Comparison of ENCODE assay signal across 11 mouse cellular contexts in genomic region chr12:107752587-107752986, GRCm38 (mm10).
DNase-seq lines count a peak whose midpoint lies in the region; ATAC-seq lines count a peak whose summit lies in the region.
"Had no signal": no experiment of that assay in that cellular context is flagged by ENCODE, and none has a peak within 500 bp of the region (broad histone marks: within the 10 kb centered on the region; RNA-seq: fewer than 3 reads in every experiment).

No protein-coding gene starts in this region.

- no peak overlapping the region for H3K27ac ChIP-seq in heart, embryonic 12.5 days (ENCODE audit: poor library complexity, severe bottlenecking)
- peak overlapping the region; percentile 32; the same call in 1 of the 2 replicates for H3K27ac ChIP-seq in embryonic facial prominence, embryonic 12.5 days
- H3K27ac ChIP-seq: liver, embryonic 15.5 days had no signal

- H3K9ac ChIP-seq in heart, embryonic 12.5 days: no peak overlapping the region
- H3K9ac ChIP-seq in embryonic facial prominence, embryonic 12.5 days: no peak overlapping the region
- H3K9ac ChIP-seq: liver, embryonic 15.5 days had no signal

- WGBS in heart, embryonic 12.5 days: 27% methylated on average over 8 of the region's 8 CpGs
- 33% methylated on average over 8 of the region's 8 CpGs for WGBS in embryonic facial prominence, embryonic 12.5 days

- no peaks in the 10 kb centered on the region for H3K36me3 ChIP-seq in heart, embryonic 12.5 days
- no peaks in the 10 kb centered on the region for H3K36me3 ChIP-seq in embryonic facial prominence, embryonic 12.5 days
- H3K36me3 ChIP-seq: liver, embryonic 15.5 days had no signal

- H3K4me2 ChIP-seq in heart, embryonic 12.5 days: 0 out of 2 replicates have a peak overlapping the region, but pooled peaks have one; percentile 5
- no peak overlapping the region for H3K4me2 ChIP-seq in embryonic facial prominence, embryonic 12.5 days (replicated peaks)
- H3K4me2 ChIP-seq: liver, embryonic 15.5 days had no signal

- H3K4me1 ChIP-seq in heart, embryonic 12.5 days (replicated peaks): peaks cover 35% of the 10 kb centered on the region
- peaks cover 52% of the 10 kb centered on the region for H3K4me1 ChIP-seq in embryonic facial prominence, embryonic 12.5 days
- H3K4me1 ChIP-seq: liver, embryonic 15.5 days had no signal

- DNase-seq in heart, postnatal 4 days: no peak
- DNase-seq in retina, postnatal 1 day: peak; percentile 51
- DNase-seq in natural killer cell, adult 2 months (ENCODE audit: low spot score in 2 of 2): no peak
- no peak for DNase-seq in left cerebral cortex, adult 11 months (ENCODE audit: low spot score)
- DNase-seq: cerebellum, adult 9-10 months had no signal

- H3K9me3 ChIP-seq in heart, embryonic 12.5 days (replicated peaks): no peaks in the 10 kb centered on the region
- H3K9me3 ChIP-seq in embryonic facial prominence, embryonic 12.5 days: no peaks in the 10 kb centered on the region
- H3K9me3 ChIP-seq: liver, embryonic 15.5 days had no signal

- 0 out of 2 replicates have a peak, but pooled peaks cover 3% of the 10 kb centered on the region for H3K27me3 ChIP-seq in heart, embryonic 12.5 days (replicated peaks)
- H3K27me3 ChIP-seq in embryonic facial prominence, embryonic 12.5 days: no peaks in the 10 kb centered on the region
- H3K27me3 ChIP-seq: CH12.LX; liver, embryonic 15.5 days had no signal

- ATAC-seq in heart, embryonic 12.5 days (ENCODE audit: insufficient number of reproducible peaks, low FRiP score): peak; percentile 26; the same call in 1 of the 2 replicates
- ATAC-seq in CD4-positive, CD25-positive, alpha-beta regulatory T cell, adult 4 months: peak; percentile 73
- ATAC-seq in embryonic facial prominence, embryonic 12.5 days (ENCODE audit: insufficient number of reproducible peaks, insufficient read depth, low FRiP score, low TSS enrichment): no peak
- ATAC-seq in monocyte, adult 5-6 weeks (replicated peaks; ENCODE audit: insufficient number of reproducible peaks, low FRiP score, low TSS enrichment, poor library complexity, severe bottlenecking): no peak

- H3K4me3 ChIP-seq in heart, embryonic 12.5 days: no peak overlapping the region
- no peak overlapping the region for H3K4me3 ChIP-seq in embryonic facial prominence, embryonic 12.5 days
- H3K4me3 ChIP-seq: liver, embryonic 15.5 days had no signal

Comparison
In these comparisons a context has a peak if more than half of its experiments do, and no peak if none do; other contexts are left out.
1. ATAC-seq: peak in heart, embryonic 12.5 days (single experiment) and CD4-positive, CD25-positive, alpha-beta regulatory T cell, adult 4 months (single experiment); none in embryonic facial prominence, embryonic 12.5 days (single experiment) and monocyte, adult 5-6 weeks (single experiment).